Mouse (Mus musculus) embryonic facial prominence, embryonic 15.5 days (tissue): ENCODE data around the gene Avil. TPM values are rescaled to one million over a fixed set of nuclear protein-coding genes. Genes with fewer than 3 reads are reported as not detected.
"Not testable (repeated sequence)": the region's sequence is repeated elsewhere in the genome, so short reads cannot be mapped to it uniquely, and the experiment has no call there.

Experiments
- ATAC-seq: fragments of 200-750 bp; cut with Nextera tagmentation; 2 replicates; pipeline ENCODE4 v1.8.0; 2017; ENCODE audit warnings: low read depth, moderate TSS enrichment; ENCODE audit not compliant: insufficient number of reproducible peaks, low FRiP score, low TSS enrichment
- H3K27ac ChIP-seq: fragments of 300-500 bp; sonication (generic); replicated peaks from 2 replicates; pipeline ENCODE4 v1.5.1; 2015; ENCODE audit warnings: mild to moderate bottlenecking, inconsistent platforms
- H3K27me3 ChIP-seq: fragments of 300-500 bp; sonication (generic); 2 replicates; pipeline ENCODE4 v1.6.1; 2015; ENCODE audit warnings: inconsistent platforms
- H3K36me3 ChIP-seq: fragments of 300-500 bp; sonication (generic); 2 replicates; pipeline ENCODE4 v1.6.1; 2015; ENCODE audit warnings: mild to moderate bottlenecking, inconsistent platforms
- H3K4me1 ChIP-seq: fragments of 300-500 bp; sonication (generic); 2 replicates; pipeline ENCODE4 v1.6.1; 2015; ENCODE audit warnings: inconsistent platforms
- H3K4me2 ChIP-seq: fragments of 300-500 bp; sonication (generic); replicated peaks from 2 replicates; pipeline ENCODE4 v1.6.1; 2015; ENCODE audit warnings: mild to moderate bottlenecking, inconsistent platforms
- H3K4me3 ChIP-seq: fragments of 300-500 bp; sonication (generic); replicated peaks from 2 replicates; pipeline ENCODE4 v1.5.1; 2015; ENCODE audit warnings: mild to moderate bottlenecking, inconsistent platforms
- H3K9ac ChIP-seq: fragments of 300-500 bp; sonication (generic); 2 replicates; pipeline ENCODE4 v1.6.1; 2015; ENCODE audit warnings: inconsistent platforms
- H3K9me3 ChIP-seq: fragments of 300-500 bp; sonication (generic); replicated peaks from 2 replicates; pipeline ENCODE4 v1.6.1; 2016; ENCODE audit warnings: inconsistent platforms
- WGBS: fragments of 180-500 bp; shearing (Covaris S2); methylation state at CpG from one replicate; pipeline ENCODE4 v1.1.7; 2015; 5-methylcytosine and 5-hydroxymethylcytosine counted together
- polyA plus RNA-seq: library from polyadenylated mRNA; unstranded; fragments of >200 nt; fragmentation: Nextera tagmentation; extraction: Ambion mirVana; gene quantifications from 2 replicates; pipeline ENCODE4 v1.2.1, GENCODE M21; 2015

Avil gene
- polyA plus RNA-seq, 1 experiment from 2014 or later, result 1.8 TPM

- H3K36me3 ChIP-seq, result peaks cover 25% of the 10 kb centered on the region
- peaks cover 33% of the 10 kb centered on the region for H3K4me1 ChIP-seq
- H3K9ac ChIP-seq, result no peak overlapping the region
- H3K4me3 ChIP-seq, result no peak overlapping the region
- ATAC-seq, result no peak
- no peak overlapping the region for H3K4me2 ChIP-seq
- no peak overlapping the region for H3K27ac ChIP-seq
- H3K9me3 ChIP-seq, result no peaks in the 10 kb centered on the region
- 74% methylated on average over 2 of the region's 2 CpGs for WGBS
- H3K27me3 ChIP-seq, result no peaks in the 10 kb centered on the region
Measured at GRCm38 (mm10) chr10:127061513-127061912, 61.0 kb downstream of the Avil start.

GRCm38 (mm10) chr10:127062101-127062500 is 61.6 kb downstream of the Avil start:
- not testable (repeated sequence) for H3K4me3 ChIP-seq, H3K9ac ChIP-seq, ATAC-seq, H3K4me2 ChIP-seq, H3K9me3 ChIP-seq, H3K27ac ChIP-seq, H3K27me3 ChIP-seq
- H3K4me1 ChIP-seq, result peaks cover 33% of the 10 kb centered on the region
- 87% methylated on average over 4 of the region's 4 CpGs for WGBS
- H3K36me3 ChIP-seq, result peaks cover 30% of the 10 kb centered on the region

- Histone ChIP-seq H3K4me1 (peaks cover 33% of the 10 kb centered on the region), H3K4me2 (no peak overlapping the region), H3K36me3 (peaks cover 30% of the 10 kb centered on the region), H3K9ac (no peak overlapping the region), H3K27ac (peak overlapping the region; percentile 71; the same call in 1 of the 2 replicates), H3K9me3 (no peaks in the 10 kb centered on the region), H3K27me3 (no peaks in the 10 kb centered on the region), H3K4me3 (no peak overlapping the region)
- ATAC-seq, result no peak
- WGBS, result 70% methylated on average over 5 of the region's 5 CpGs
Measured at GRCm38 (mm10) chr10:127062503-127062902, 62.0 kb downstream of the Avil start.

- peak within 1 kb of the TSS; percentile 95 for H3K9ac ChIP-seq
- H3K36me3 ChIP-seq, result peaks cover 37% of the 10 kb centered on the region
- under 1% methylated on average over 46 of the region's 46 CpGs for WGBS
- no peaks in the 10 kb centered on the region for H3K9me3 ChIP-seq
- H3K4me3 ChIP-seq, result peak within 1 kb of the TSS; percentile 84
- ATAC-seq, result peak; percentile 92
- H3K4me2 ChIP-seq, result peak within 1 kb of the TSS; percentile 66
- H3K27me3 ChIP-seq, result no peaks in the 10 kb centered on the region
- peaks cover 31% of the 10 kb centered on the region for H3K4me1 ChIP-seq
- H3K27ac ChIP-seq, result peak within 1 kb of the TSS; percentile 90
Measured at GRCm38 (mm10) chr10:127063239-127063872, 62.8 kb downstream of the Avil start, which contains the start of gene Cdk4. Gene Cdk4, plus strand, starts transcription at chr10:127063534.

- no peaks in the 10 kb centered on the region for H3K9me3 ChIP-seq
- peak overlapping the region; percentile 90 for H3K27ac ChIP-seq
- H3K36me3 ChIP-seq, result peaks cover 41% of the 10 kb centered on the region
- peaks cover 31% of the 10 kb centered on the region for H3K4me1 ChIP-seq
- H3K4me2 ChIP-seq, result peak overlapping the region; percentile 66
- peak overlapping the region; percentile 84 for H3K4me3 ChIP-seq
- no peaks in the 10 kb centered on the region for H3K27me3 ChIP-seq
- WGBS, result 8% methylated on average over 37 of the region's 37 CpGs
- no peak for ATAC-seq
- H3K9ac ChIP-seq, result peak overlapping the region; percentile 95
Measured at GRCm38 (mm10) chr10:127063913-127064870, 63.7 kb downstream of the Avil start.

GRCm38 (mm10) chr10:127065981-127066380 is 65.5 kb downstream of the Avil start:
- Histone ChIP-seq H3K4me3 (no peak overlapping the region), H3K9ac (no peak overlapping the region), H3K4me2 (no peak overlapping the region), H3K4me1 (peaks cover 32% of the 10 kb centered on the region), H3K27me3 (no peaks in the 10 kb centered on the region), H3K36me3 (peaks cover 41% of the 10 kb centered on the region), H3K27ac (no peak overlapping the region), H3K9me3 (no peaks in the 10 kb centered on the region)
- 85% methylated on average over 9 of the region's 9 CpGs for WGBS
- ATAC-seq, result no peak

- 84% methylated on average over 14 of the region's 14 CpGs for WGBS
- ATAC-seq, result no peak
Measured at GRCm38 (mm10) chr10:127066519-127067018, 66.1 kb downstream of the Avil start.

GRCm38 (mm10) chr10:127068360-127069038 is 68.0 kb downstream of the Avil start:
- ATAC-seq, result no peak
- Histone ChIP-seq H3K4me1 (peaks cover 32% of the 10 kb centered on the region), H3K27ac (peak overlapping the region; percentile 95), H3K4me2 (peak overlapping the region; percentile 67), H3K27me3 (no peaks in the 10 kb centered on the region), H3K9ac (peak overlapping the region; percentile 59; the same call in 1 of the 2 replicates), H3K36me3 (peaks cover 41% of the 10 kb centered on the region), H3K4me3 (peak overlapping the region; percentile 73), H3K9me3 (no peaks in the 10 kb centered on the region)
- 68% methylated on average over 9 of the region's 9 CpGs for WGBS

More at GRCm38 (mm10) chr10:127066519-127067018, 66.1 kb downstream of the Avil start:
- H3K9ac ChIP-seq, result no peak overlapping the region
- H3K27ac ChIP-seq, result no peak overlapping the region
- H3K4me3 ChIP-seq, result no peak overlapping the region
- H3K9me3 ChIP-seq, result no peaks in the 10 kb centered on the region
- H3K4me2 ChIP-seq, result no peak overlapping the region
- H3K27me3 ChIP-seq, result no peaks in the 10 kb centered on the region
- H3K36me3 ChIP-seq, result peaks cover 41% of the 10 kb centered on the region
- peaks cover 36% of the 10 kb centered on the region for H3K4me1 ChIP-seq

- peaks cover 41% of the 10 kb centered on the region for H3K36me3 ChIP-seq
- WGBS, result 7% methylated on average over 30 of the region's 30 CpGs
- H3K4me2 ChIP-seq, result peak overlapping the region; percentile 67
- H3K27me3 ChIP-seq, result no peaks in the 10 kb centered on the region
- H3K9me3 ChIP-seq, result no peaks in the 10 kb centered on the region
- H3K9ac ChIP-seq, result peak overlapping the region; percentile 59
- peaks cover 30% of the 10 kb centered on the region for H3K4me1 ChIP-seq
- peak; percentile 58 for ATAC-seq
- H3K4me3 ChIP-seq, result peak overlapping the region; percentile 73
- H3K27ac ChIP-seq, result peak overlapping the region; percentile 95
Measured at GRCm38 (mm10) chr10:127069281-127070189, 69.0 kb downstream of the Avil start.
